Mouse (Mus musculus): ENCODE measurements at regions not wholly inside any gene's neighbourhood (a gene's known extent, or its start where the extent isn't known, plus 50 kb on each side); places are given as distances from the start of the nearest gene placed in this dataset.
A peak's percentile ranks its signal among the peaks of the same experiment; 100 is the strongest.
"Not testable (repeated sequence)": the region's sequence is repeated elsewhere in the genome, so short reads cannot be mapped to it uniquely, and the experiment has no call there.

GRCm38 (mm10) chr2:92664939-92665338 lies 65.4 kb downstream of the Chst1 start:
- H3K4me3 ChIP-seq = no peak overlapping the region
- no peak for TF ChIP-seq CTCF (IDR thresholded peaks at IDR 0.05)
- H3K27ac ChIP-seq = no peak overlapping the region
- intact Hi-C loops (cut with DNase I) = no loop called here
- no peak for DNase-seq (ENCODE audit: extremely low spot score in 1 of 2, low spot score in 2 of 2)

- no peak overlapping the region for H3K27ac ChIP-seq
- DNase-seq (ENCODE audit: extremely low spot score in 1 of 2, low spot score in 2 of 2) = no peak
- no peak overlapping the region for H3K4me3 ChIP-seq
- no peak for TF ChIP-seq CTCF (IDR thresholded peaks at IDR 0.05)
- intact Hi-C loops (cut with DNase I) = no loop called here
These were observed 67.7 kb downstream of the Chst1 start for GRCm38 (mm10) chr2:92667192-92667591.

GRCm38 (mm10) chr2:92667756-92668155 lies 68.2 kb downstream of the Chst1 start:
- TF ChIP-seq CTCF (IDR thresholded peaks at IDR 0.05) = no peak
- no peak for DNase-seq (ENCODE audit: extremely low spot score in 1 of 2, low spot score in 2 of 2)
- Histone ChIP-seq H3K27ac (no peak overlapping the region), H3K4me3 (no peak overlapping the region)
- intact Hi-C loops (cut with DNase I) = no loop called here

- not testable (repeated sequence) for DNase-seq (ENCODE audit: extremely low spot score in 1 of 2, low spot score in 2 of 2); H3K27ac ChIP-seq; H3K4me3 ChIP-seq
- intact Hi-C loops (cut with DNase I) = loop anchor here (5.0 to 10.0 kb wide), 2 partner anchors 62 to 175 kb away; no protein-coding TSS in a partner anchor
These were observed 70.0 kb downstream of the Chst1 start for GRCm38 (mm10) chr2:92669431-92670081.

GRCm38 (mm10) chr2:92671586-92671985 lies 72.1 kb downstream of the Chst1 start:
- TF ChIP-seq CTCF (IDR thresholded peaks at IDR 0.05) = no peak
- intact Hi-C loops (cut with DNase I) = loop anchor here (5.0 to 10.0 kb wide), 2 partner anchors 64 to 177 kb away; no protein-coding TSS in a partner anchor

GRCm38 (mm10) chr2:92672106-92672505 lies 72.6 kb downstream of the Chst1 start:
- intact Hi-C loops (cut with DNase I) = loop anchor here (2.0 to 10.0 kb wide), 4 partner anchors 21 to 177 kb away; no protein-coding TSS in a partner anchor
- TF ChIP-seq CTCF (IDR thresholded peaks at IDR 0.05) = no peak
- Histone ChIP-seq H3K27ac (peak overlapping the region; percentile 89), H3K4me3 (no peak overlapping the region)
- DNase-seq (ENCODE audit: extremely low spot score in 1 of 2, low spot score in 2 of 2) = peak in 1 of 2 experiments; percentile 49

More at GRCm38 (mm10) chr2:92671586-92671985, 72.1 kb downstream of the Chst1 start:
- Histone ChIP-seq H3K27ac (peak overlapping the region; percentile 89), H3K4me3 (no peak overlapping the region)
- DNase-seq (ENCODE audit: extremely low spot score in 1 of 2, low spot score in 2 of 2) = no peak

GRCm38 (mm10) chr2:92673064-92673813 lies 73.7 kb downstream of the Chst1 start:
- Histone ChIP-seq H3K27ac (peak overlapping the region; percentile 89), H3K4me3 (no peak overlapping the region)
- no peak for TF ChIP-seq CTCF (IDR thresholded peaks at IDR 0.05)
- intact Hi-C loops (cut with DNase I) = loop anchor here (2.0 to 10.0 kb wide), 4 partner anchors 20 to 178 kb away; no protein-coding TSS in a partner anchor
- no peak for DNase-seq (ENCODE audit: extremely low spot score in 1 of 2, low spot score in 2 of 2)

GRCm38 (mm10) chr2:92673931-92674330 lies 74.4 kb downstream of the Chst1 start:
- DNase-seq (ENCODE audit: extremely low spot score in 1 of 2, low spot score in 2 of 2) = no peak
- no peak for TF ChIP-seq CTCF (IDR thresholded peaks at IDR 0.05)
- intact Hi-C loops (cut with DNase I) = loop anchor here (2.0 to 10.0 kb wide), 4 partner anchors 19 to 179 kb away; no protein-coding TSS in a partner anchor
- peak overlapping the region; percentile 89 for H3K27ac ChIP-seq
- no peak overlapping the region for H3K4me3 ChIP-seq

- intact Hi-C loops (cut with DNase I) = loop anchor here (5.0 to 10.0 kb wide), 2 partner anchors 148 to 180 kb away; no protein-coding TSS in a partner anchor
- TF ChIP-seq CTCF (IDR thresholded peaks at IDR 0.05) = no peak
- DNase-seq (ENCODE audit: extremely low spot score in 1 of 2, low spot score in 2 of 2) = peak; percentile 82
- Histone ChIP-seq H3K27ac (peak overlapping the region; percentile 89), H3K4me3 (no peak overlapping the region)
These were observed 75.7 kb downstream of the Chst1 start for GRCm38 (mm10) chr2:92675247-92675646.

GRCm38 (mm10) chr2:92678276-92678930 lies 78.9 kb downstream of the Chst1 start:
- H3K4me3 ChIP-seq = no peak overlapping the region
- intact Hi-C loops (cut with DNase I) = loop anchor here (5.0 to 10.0 kb wide), 2 partner anchors 151 to 184 kb away; no protein-coding TSS in a partner anchor
- TF ChIP-seq CTCF (IDR thresholded peaks at IDR 0.05) = no peak
- DNase-seq (ENCODE audit: extremely low spot score in 1 of 2, low spot score in 2 of 2) = no peak
- peak overlapping the region; percentile 55 for H3K27ac ChIP-seq

GRCm38 (mm10) chr2:92678999-92679704 lies 79.6 kb downstream of the Chst1 start:
- intact Hi-C loops (cut with DNase I) = loop anchor here (5.0 to 10.0 kb wide), 2 partner anchors 152 to 184 kb away; no protein-coding TSS in a partner anchor
- no peak for TF ChIP-seq CTCF (IDR thresholded peaks at IDR 0.05)
- Histone ChIP-seq H3K4me3 (no peak overlapping the region), H3K27ac (peak overlapping the region; percentile 55; the same call in 1 of the 2 replicates)
- no peak for DNase-seq (ENCODE audit: extremely low spot score in 1 of 2, low spot score in 2 of 2)

Measured in left cerebral cortex, adult 2 months (tissue).